Mouse (Mus musculus): Measurements from ENCODE around the gene Gsn.
A peak's percentile ranks its signal among the peaks of the same experiment; 100 is the strongest.

Gene Gsn

DNA sequence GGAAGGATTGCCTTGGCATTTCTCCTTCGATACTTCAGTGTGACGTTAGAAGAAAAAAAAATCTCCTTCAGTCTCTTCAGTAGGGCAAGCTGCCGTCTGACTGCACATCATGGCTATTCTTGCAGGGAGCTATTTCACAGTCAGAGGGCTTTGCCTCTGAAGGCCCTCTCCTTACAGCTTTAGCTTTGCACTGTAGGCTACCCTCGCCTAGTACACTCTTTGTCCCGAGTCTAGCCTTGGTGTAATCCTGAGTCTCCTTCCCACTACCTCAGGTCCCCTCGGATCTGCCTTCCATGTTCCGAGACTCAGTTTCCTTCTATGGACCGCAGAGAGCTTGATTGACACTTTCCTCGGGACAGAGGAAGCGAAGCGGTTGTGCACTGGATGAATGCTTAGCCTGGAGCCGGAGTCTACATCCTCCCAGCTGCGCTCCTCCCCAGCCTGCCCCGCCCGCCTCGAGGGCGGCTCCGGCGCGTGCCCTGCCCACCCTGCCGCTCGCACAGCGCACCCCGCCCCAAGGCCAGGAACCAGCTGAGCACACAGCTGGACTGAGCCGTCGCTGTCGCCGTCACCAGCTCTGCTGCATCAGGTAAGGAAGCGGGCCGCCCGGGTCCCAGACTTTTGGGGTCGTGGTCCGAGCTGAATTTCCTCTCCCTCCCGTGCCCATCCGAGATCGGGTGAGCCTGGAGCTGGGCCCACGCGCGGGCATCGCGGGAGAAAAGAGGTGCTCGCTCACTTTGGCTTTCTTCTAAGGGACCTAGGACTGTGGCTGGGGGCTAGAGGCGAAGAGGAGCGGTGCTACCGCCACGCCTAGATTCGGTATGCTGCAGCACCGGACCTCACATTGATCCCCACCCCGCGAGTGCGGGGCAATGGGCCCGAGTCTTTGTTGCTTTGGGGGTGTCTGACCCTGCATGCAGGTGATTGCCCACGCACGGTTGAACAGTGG, at the start of gene Gsn:
TSS of gene Gsn (plus strand) at position 496 of the 949 bp plus-strand sequence.
- DNase-seq (ENCODE audit: low spot score in 2 of 2) = peak in 1 of 2 experiments; percentile 42

DNA sequence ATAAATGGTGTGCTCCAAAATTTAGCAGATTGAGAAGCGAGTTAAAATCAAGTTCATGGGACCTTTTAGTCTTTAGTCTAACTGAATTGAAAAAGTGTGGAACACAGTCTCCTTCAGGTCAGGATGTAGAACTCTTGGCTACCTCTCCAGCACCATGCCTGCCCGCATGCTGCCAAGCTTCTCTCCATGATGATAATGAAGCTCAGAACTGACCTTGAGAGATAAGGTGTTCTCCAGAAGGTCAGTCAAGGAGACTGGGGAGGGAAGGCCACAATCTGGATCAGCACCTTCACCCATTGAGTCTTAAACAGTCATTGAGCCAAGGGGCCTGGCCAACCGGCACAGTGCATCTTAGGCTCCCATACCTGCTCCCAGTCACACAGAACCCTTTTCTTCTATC, 49.4 kb upstream of the Gsn start:
- DNase-seq (ENCODE audit: low spot score in 2 of 2) = no peak

DNA sequence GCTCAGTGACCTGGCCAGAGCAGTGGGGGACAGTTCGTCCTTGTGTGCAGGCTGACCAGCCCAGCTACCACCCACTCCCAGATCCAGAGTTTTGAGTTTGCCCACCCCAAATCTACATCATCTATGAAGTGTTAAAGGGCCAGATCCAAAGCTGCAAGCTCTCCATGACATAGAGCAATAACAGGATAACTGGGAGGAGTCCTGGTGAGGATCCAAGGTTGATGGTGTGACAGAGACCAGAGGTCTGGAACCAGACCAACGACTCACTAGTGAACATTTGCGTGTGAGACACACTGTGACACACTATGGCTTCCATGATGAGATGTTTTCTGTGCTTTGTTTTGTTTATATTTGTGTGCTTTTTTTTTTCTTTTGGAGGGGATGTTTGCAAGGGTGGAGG, 48.1 kb upstream of the Gsn start:
- DNase-seq (ENCODE audit: low spot score in 2 of 2) = no peak

DNA sequence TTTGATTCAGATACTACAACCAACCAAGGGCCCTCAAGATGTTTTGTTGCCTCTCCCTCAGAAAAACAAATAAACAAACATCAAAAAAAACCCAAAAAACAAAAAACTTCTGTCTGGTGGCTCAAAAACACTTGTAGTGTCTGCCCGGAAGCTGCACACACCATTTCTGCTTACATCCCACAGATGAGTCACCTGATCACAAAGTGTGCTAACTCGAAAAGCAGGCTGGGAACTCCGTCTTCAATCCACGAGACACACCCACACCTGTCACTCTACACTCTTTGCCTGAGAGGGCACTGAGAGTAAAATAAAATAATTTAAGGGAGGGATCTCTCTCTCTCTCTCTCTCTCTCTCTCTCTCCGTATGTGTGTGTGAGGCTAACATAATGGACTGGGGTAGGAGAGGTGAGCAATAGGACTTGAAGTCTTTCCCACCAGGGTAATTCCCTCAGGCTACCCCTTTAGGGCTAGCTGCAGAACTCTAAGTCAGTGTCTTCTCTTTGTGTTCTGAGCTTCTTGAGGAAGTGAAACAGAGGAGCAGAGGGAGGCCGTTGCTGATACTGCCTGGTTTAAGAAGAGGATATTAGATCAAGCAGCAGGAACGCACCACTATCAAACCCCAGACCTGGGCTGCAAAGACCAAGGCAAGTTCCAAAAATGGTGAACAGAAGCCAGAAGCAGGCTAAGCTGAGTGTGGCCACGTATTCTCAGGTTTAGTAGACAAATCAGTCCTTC, 47.1 kb upstream of the Gsn start:
- no peak for DNase-seq (ENCODE audit: low spot score in 2 of 2)

DNA sequence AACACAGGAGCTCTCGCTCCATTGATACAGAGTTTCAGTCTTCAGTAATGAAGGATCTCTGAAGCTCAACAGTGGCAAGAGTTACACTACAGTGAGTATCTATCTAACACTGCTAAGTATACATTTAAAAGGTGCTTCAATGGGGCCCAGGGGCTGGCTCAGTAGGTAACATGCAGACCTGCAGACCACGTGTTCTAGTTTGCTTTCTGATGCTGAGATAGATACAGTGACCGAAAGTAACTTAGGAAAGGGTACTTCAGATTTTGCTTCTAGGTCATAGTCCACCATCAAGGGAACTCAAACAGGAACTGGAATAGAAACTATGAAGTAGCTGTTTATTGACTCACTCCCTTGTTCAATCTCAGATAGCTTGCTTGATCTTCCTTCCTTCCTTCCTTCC, 44.5 kb upstream of the Gsn start:
- DNase-seq (ENCODE audit: low spot score in 2 of 2) = no peak

DNA sequence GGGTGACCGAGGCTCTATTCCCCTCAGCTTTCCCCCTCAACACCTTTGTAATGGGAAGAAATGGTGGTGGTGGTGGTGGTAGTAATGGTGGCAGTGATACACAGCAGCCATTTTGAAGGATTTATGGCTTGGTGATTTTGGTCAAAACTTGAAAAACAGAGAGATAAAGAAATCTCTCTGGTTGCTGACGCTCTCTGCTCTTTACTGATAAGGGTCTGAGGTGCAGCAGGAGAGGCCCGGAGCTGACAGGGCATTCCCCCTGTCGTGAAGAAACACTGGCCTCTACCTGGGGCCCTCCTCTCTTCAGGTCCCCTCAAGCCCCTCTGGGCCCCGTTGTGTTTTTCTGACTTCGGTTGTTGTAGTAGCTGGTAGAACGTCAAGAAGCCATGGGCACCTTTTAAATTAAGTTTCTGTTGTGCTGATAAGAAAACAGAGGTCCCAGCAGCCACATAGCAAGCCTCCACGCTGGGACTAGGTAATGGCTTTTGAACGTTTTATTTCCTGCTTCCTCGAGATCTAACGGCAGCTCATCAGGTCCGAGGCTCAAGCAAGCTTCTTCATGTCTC, 42.8 kb upstream of the Gsn start:
- no peak for DNase-seq (ENCODE audit: low spot score in 2 of 2)

DNA sequence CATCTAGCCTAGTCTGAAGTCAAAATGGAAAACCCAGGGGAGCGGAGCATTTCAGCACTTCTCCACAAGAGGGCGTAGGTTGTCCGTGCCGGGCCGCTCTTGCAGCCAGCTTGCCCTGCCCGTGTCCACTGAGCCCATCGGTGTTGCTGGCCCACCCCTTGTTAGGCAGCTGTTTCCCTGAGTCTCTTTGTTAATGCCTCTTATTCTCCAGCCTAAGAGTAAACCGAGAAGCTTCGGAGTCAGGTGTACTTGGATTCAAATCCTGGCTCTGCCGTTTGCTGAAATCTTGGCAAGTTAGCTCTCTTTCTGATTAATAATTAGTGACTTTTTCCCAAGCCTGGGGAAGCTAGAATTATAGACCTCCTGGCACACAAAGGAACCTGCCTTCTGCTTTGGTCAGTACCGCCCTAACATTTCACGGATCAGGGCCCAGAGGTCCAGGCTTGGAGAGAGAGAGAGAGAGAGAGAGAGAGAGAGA, 41.3 kb upstream of the Gsn start:
- peak; percentile 66 to 82 for DNase-seq (ENCODE audit: low spot score in 2 of 2)

DNA sequence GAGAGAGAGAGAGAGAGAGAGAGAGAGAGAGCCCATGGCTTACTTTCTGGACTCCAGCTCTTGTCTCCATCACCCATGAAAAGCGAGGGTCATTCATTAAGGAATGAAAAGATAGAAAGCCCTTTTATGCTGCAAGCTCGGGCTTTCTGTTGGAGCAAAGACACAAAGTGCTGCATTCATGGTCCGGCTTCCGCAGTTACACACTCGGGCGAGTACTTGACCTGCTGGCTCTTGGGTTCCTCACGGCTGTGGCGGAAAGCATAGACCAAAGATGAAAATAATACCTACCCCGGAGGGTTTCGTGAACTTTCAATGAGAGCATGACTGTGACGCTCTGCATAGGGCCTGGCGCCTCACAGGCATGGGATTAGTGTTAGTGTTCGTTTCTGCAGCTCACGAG, 40.8 kb upstream of the Gsn start:
- DNase-seq (ENCODE audit: low spot score in 2 of 2) = no peak

DNA sequence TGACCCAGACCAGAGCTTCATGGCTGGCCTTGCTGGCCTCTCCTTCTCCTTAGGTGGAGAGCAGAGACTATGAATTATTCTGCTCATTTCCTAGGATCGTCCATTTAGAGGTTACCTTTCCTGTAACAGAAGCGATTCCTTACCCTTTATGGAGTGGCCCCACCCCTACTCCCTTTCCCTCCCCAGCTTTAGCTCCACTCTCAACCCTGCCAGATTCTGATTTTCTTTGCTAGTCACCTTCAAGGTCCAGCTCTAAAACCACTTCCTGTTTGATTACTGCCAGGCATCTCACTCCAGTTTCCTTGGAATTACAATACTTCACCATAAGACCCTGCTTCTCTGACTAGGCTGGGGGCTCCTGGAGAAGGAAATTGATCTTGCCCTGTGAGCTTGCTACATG, 39.5 kb upstream of the Gsn start:
- DNase-seq (ENCODE audit: low spot score in 2 of 2) = no peak

DNA sequence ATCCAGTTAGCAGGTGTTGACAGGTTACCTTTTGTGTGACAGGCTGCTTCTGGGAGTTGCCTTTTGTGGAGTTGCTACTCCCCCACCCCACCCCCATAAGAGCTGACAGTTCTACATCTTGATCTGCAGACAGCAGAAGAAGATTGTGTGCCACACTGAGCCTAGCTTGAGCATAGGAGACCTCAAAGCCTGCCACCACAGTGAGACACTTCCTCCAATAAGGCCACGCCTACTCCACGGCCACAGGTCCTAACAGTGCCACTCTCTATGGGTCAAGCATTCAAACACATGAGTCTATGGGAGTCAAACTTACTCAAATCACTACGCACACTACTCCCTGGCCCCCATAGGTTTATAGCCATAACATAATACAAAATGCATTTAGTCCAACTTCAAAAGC, 37.4 kb upstream of the Gsn start:
- DNase-seq (ENCODE audit: low spot score in 2 of 2) = no peak

DNA sequence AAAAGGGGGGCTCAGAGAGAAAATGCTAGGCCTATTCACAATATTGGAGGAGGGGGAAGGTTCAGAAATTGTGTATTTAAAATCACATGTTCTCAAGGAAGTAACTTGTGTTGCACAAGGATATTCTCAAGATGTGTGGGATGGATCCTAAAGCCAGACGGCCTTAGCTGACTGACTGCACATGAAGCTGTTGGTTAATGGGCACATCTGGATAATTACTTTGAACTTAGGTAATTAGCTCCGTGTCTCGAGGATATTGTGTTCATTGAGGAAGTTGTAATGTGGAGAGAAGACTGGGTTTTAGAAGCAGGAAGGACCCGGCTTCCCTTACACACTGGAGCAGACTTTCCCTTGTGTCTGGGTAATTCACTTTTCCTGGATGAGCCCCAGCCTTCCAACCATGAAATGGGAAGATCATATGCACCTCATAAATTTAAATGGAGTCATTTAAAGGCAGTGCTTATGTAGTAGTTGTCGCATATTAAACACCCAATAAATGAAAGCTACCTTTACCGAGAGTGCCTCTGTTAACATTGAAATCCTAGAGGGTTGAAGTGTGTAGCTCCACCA, 33.3 kb upstream of the Gsn start:
- DNase-seq (ENCODE audit: low spot score in 2 of 2) = no peak

DNA sequence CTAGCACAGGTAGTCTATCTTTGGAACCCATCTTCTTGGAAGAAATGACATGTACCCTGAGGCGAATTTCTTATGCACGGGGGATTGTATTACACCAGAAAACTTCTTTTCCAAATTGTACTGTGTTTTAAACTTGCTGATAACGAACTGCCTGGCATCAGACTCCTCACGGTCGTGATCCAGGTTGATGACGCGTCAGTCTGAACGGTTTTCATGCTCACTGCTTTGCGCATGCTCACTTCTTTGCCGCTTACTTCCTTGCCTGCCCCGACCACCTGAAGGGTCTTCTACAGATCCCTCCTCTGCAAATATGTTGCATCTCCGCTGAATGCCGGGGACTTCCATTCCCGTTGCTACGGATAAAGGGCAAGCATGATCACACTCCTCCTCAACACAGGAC, 31.9 kb upstream of the Gsn start:
- DNase-seq (ENCODE audit: low spot score in 2 of 2) = no peak

DNA sequence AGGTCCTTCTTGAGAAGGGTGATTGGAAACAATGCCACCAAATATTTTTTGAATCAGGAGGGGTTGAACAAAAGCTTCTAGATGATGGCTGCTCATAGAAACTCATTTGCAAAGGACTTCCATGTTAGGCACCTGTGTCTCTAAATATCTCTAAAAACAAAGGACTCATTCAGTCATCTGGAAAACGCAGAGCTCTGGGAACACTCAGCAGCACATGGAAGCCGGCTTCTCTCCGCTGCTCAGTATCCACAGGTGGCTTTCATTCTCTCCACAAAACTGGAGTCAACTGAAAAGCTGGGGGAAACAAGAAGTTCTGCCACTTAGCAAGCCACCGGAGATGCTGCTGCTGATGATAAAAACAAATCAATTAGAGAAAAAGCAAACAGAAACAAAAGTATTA, 28.0 kb upstream of the Gsn start:
- DNase-seq (ENCODE audit: low spot score in 2 of 2) = no peak

DNA sequence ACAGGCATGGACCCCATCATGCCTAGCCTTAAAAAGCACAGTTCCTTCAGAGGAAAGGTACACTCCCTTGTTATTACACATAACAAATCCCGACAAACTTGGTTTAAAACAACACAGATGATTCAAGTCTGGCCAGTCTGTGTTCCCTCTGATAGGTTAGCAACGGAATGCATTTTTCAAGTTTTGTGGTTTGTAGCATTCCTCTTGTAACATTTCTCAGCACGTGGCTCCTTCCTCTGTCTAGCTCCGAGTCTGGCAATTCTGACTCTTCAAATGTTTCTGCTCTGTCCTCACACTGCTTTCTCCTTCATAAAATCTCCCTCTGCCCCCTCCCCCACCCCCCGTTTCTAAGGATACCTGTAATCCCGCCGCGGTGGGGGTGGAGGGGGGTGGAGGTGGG, 26.0 kb upstream of the Gsn start:
- no peak for DNase-seq (ENCODE audit: low spot score in 2 of 2)

DNA sequence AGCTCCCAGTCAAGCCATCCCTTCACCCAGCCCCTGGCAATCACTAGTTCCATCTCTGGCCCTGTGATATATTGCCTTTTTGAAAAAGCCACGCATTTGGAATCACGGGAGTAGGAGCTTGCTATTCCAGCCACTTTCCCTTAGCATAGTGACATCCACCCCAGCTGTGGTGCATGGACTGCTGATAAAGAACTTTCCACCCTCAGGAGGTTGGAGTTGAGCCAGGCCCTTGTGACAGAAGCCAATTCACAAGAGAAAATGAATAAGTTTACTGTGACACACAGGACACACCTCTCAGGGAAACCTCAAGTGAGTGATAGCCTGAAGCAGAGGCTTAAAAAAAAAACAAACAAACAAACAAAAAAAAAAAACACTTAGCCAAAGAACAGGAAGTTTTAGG, 24.3 kb upstream of the Gsn start:
- no peak for DNase-seq (ENCODE audit: low spot score in 2 of 2)

DNA sequence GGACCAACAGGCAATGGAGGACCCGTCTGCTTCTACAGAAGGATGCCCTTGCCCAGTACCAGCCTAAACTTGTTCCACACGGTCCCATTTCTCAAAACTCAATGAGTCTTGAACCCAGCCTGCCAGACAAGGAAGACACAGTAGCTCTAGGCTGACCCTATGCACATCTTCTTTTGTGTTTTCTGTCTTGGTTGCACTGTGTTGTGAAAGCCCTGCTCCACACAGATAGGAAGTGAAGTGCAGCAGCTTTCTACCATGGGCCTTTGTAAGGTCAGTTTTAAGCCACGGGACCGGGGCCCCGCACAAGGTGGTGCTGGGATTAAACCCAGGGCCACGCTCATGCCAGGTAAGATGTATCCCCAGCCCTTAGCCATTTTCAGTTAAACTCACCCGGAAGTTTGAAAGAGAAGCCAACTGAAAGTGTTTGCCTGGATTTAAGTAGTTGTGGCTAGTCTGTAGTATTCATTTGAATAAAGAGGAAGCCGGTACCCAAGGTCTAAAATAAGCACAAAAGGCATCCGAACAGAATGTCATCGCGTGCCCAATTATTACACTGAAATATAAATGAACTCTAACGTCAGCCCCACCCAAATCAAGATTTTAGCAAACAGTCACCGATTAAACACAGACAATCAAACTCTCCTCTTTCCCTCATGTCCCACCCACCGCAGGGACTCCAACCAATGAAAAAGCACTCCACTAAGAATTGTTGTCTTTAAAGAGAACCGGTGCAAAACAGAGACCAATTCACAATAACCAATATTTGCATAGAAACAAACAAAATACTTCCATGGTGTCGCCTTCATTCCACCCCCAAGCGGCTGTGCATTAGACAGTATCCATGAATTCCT, 23.4 kb upstream of the Gsn start:
- no peak for DNase-seq (ENCODE audit: low spot score in 2 of 2)

DNA sequence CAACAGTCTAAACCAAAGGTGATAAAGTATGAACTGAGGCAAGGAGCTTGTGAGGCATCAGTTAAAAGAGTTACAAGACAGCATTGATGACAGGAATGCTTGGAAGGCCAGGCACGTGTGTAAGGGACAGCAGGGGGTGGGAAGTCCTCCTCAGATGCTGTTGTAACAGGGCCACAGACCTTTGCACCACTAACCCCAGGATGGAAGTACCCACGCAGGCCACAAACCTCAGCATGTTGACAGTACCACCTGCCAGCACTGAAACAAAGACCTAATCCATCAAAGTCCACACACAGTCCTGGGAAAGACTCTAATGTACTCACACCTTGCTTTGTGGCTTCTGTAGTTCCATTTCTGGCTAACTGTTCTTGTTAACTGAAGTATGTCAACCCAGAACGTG, 22.3 kb upstream of the Gsn start:
- DNase-seq (ENCODE audit: low spot score in 2 of 2) = no peak

DNA sequence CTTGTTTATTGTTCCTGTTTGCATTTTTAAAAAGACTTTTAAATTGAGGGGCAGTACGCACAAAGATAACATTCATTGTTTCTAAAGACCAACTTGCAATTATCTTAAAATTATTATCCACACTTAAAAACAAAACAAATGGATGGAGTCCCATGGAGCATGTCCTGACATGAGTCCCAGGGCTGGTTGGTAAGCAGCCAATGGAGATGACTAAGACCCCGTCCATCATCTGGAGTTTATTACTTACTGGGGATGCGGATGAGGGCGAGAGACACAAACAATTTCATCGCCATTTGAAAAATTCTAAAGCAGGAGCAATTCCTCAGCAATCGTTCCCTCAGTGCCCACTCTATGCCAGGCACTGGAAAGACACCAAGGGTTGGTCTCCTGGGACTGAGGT, 21.2 kb upstream of the Gsn start:
- no peak for DNase-seq (ENCODE audit: low spot score in 2 of 2)

DNA sequence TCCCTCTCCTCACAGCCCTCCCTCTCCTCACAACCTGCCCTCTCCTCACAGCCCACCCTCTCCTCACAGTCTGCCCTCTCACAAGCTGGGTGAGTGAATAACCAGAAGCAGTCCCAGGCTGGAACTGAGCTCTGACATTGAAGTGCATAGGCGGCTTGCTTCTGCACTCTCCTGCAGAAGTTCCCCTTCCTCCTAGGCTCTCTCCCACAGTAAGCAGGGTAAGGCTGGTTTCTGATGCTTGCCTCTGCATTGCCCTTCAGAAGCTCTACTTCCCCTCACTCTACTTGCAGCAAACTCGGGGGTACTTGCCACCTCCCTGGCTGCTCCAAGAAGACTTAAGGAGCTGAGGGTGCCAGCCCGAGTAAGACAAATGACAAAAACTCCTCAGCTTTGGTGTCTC, 11.9 kb upstream of the Gsn start:
- no peak for DNase-seq (ENCODE audit: low spot score in 2 of 2)

DNA sequence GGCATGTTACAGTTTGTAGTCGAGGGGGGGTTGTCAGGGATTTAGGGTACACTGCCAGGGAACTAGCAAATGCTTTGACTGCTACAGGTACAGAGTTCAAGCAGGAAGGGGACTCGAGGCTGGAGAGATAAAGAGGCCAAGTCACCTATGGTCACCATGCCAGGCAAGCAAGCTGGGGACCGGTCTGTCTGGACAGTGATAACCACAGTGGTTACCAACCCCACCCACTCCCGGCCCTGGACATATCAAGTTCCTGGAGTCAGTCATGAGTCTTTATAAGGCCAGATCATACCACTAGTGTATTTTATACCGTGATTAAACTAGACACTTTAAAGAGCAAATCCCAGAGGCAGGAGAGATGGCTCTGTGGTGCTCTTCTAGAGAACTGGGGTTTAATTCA, 8.4 kb upstream of the Gsn start:
- no peak for DNase-seq (ENCODE audit: low spot score in 2 of 2)

DNA sequence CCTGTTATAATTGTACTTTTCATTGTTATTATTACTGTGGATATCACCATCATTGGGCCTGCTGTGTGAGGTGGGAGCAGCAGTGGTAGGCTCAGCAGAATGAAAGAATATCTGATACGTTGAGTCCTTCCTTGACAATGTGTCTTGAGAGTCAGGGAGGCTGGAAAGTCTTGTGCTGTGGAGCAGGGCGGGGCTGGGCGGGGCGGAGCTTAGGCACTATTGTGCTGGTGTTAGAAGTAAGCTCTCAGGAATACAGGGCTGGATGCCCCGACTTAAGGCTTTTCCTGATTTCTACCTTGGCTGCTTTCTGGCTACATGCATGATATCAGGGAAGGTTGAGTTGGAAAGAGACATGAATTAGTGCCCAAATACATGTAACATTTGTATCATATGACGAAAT, 3.4 kb upstream of the Gsn start:
- DNase-seq (ENCODE audit: low spot score in 2 of 2) = no peak
